Mouse (Mus musculus) adrenal gland, adult 2 months (tissue): ENCODE results near the gene Olfr1076. TPM values are rescaled to one million over a fixed set of nuclear protein-coding genes. Genes with fewer than 3 reads are reported as not detected.
"Not testable (repeated sequence)": the region's sequence is repeated elsewhere in the genome, so short reads cannot be mapped to it uniquely, and the experiment has no call there.

Source experiments
- DNase-seq: peaks from one replicate; pipeline ENCODE4 v3.0.0; 2021
- long read RNA-seq: library from polyadenylated mRNA; stranded (forward); transcript quantifications from one replicate; pipeline ENCODE4 v2.0.0, GENCODE M21; 2021
- polyA plus RNA-seq: library from polyadenylated mRNA; depleted of rRNA; stranded (reverse); fragments of >200 nt; gene quantifications from 2 replicates; pipeline ENCODE4 v1.2.3, GENCODE M21; 2012; rRNA removed
- total RNA-seq, 2 experiments: library from RNA; stranded (reverse); gene quantifications; 2 replicates each; pipeline ENCODE4 v1.2.3; 2021

Olfr1076 gene
- total RNA-seq (not detected), polyA plus RNA-seq (not detected in 2 replicates)
- long read RNA-seq, result 0 reads

DNA sequence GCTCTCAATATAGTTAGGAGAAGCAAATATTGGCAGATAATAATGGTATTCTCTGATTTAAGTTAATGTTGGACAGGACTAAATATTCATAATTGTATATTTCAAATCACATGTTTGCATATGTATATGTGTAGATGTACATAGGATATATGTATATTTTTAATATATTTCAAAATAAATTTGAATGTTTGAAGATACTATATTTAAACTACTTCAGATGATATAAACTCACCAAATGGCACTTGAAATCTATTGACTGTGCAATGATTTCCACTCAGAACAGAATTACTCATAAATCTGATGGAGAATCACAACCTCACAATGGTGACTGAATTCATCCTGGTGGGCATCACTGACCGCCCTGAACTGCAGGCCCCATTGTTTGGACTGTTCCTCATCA, at the start of gene Olfr1076:
Gene Olfr1076, plus strand, starts transcription at position 301 of the 400 bp plus-strand sequence.
- DNase-seq, result no peak

DNA sequence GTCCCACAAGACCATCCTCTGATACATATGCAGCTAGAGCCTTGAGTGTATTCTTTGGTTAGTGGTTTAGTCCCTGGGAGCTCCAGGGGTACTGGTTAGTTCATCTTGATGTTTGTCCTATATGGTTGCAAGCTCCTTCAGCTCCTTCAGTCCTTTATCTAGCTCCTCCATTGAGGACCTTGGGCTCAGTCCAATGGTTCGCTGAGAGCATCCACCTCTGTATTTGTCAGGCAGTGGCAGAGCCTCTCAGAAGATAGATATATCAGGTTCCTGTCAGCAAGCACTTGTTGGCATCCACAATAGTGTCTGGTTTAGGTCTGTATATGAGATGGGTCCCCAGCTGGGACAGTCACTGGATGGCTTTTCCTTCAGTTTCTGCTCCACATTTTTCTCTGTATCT, 47.8 kb upstream of the Olfr1076 start:
- no peak for DNase-seq

DNA sequence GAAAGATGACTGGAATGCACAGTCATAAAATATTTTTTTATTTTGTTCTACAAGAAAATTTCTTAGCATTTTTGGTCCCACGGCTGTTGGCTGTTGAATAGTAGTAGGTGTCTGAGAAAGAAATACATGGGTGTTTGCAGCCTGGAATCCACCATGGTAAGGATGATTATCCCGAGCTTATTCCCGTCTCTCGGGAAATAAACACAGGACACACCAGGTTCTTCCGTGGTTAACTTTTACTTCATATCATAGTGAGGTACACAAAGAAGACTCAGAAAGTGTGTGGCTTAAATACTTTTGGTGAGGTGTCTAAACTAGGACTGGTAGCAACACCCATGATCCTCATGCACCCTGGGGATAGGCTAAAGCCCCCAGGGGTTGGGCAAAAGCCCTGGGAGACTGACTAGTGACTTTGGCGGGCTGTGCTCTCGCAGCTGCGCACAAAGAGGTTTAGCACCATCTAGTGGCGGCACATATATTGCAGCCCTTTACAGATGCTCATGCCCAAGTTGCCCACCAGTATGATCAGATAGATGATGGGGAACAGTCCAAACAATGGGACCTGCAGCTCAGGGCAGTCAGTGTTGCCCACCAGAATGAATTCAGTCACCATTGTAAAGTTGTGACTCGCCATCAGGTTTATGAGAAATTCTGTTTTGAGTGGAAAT, 43.7 kb upstream of the Olfr1076 start:
- DNase-seq, result peak; percentile 27

DNA sequence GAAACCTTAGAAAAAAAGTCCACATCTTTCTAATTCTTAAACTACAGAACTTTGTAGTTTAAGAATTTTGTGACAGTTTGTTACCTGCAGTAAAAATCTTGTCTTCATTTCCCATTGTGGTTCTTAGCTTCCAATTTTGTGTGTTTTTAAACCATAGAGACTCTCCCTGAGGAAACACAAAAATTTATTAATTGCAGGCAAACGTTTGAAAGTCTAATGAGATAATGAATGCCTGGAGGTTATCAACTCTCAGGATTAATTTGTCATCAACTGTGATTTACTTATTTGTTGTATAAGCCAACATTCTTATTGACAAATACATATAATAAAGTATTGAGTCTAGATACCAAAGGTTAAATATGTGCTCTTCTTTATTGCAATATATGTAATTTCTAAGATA, 21.0 kb upstream of the Olfr1076 start, which contains the start of gene Olfr228:
Gene Olfr228, minus strand, starts transcription at position 101 of the 400 bp plus-strand sequence.
- no peak for DNase-seq

DNA sequence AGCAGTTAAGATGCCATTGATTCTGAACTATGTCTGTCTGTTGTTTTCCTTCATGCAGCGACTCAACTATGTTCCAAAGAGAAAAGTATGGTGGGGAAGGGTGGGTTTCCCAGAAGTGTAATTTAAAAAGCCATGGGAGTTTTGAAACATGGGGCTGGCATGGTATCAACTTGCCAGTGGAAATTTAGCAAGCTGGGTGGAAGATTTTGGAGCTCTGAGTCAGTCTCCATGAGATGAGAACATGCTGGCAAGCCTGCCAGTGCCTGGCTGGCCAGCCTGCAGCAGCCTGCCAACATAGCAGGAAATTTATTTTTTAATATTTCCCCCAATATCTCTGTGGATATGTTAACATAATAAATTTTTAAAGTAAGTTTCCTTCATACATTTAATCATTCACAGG, 22.7 kb downstream of the Olfr1076 start:
- no peak for DNase-seq

DNA sequence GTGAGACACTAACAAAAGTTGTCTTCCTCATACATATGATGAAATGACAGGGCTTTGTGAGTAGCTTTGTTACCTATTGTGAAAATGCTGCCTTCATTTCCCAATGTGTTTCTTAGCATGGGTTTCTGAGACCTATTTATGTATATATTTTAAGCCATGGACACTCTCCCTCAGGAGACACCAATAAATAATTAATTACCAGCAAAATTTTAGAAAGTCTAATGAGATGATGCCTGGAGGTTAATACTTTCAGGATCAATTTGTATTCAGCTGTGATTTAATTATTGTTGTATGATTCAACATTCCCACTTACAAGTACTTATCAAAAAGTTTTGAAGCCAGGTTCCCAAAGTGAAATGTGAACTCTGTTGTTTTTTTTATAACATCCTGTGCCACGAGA, 34.1 kb downstream of the Olfr1076 start, which contains the start of gene Olfr1079:
Gene Olfr1079, minus strand, starts transcription at position 101 of the 400 bp plus-strand sequence.
- DNase-seq, result no peak

DNA sequence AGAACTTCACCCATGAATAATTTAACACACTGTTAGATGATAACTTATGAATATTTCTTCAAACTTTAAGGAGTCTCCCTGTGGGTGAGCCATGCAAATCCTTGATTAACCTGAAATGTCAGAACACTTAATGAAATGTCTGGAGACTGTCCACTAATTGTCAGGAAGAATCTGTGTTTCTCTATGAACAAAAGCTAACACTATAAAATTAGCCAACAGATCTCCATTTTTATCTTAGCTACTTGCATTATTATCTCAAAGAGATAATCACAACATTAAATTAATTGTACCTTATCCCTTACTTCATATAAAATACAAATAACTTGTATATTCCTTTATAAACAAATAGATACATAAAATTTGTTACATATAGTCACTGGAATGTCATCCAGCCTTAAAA, 49.9 kb downstream of the Olfr1076 start, which contains the start of gene Olfr1080:
Gene Olfr1080, minus strand, starts transcription at position 101 of the 400 bp plus-strand sequence.
- not testable (repeated sequence) for DNase-seq

Other genes starting within 250 kb of the Olfr1076 start
- not detected for gene Olfr1051, start 229.4 kb upstream of the Olfr1076 start, total RNA-seq
- gene Olfr1051, start 229.4 kb upstream of the Olfr1076 start, polyA plus RNA-seq, result not detected in 2 replicates
- gene Olfr1052, start 216.0 kb upstream of the Olfr1076 start, total RNA-seq, result not detected
- not detected in 2 replicates for gene Olfr1052, start 216.0 kb upstream of the Olfr1076 start, polyA plus RNA-seq
- not detected for gene Olfr1053, start 193.2 kb upstream of the Olfr1076 start, total RNA-seq
- gene Olfr1053, start 193.2 kb upstream of the Olfr1076 start, polyA plus RNA-seq, result not detected in 2 replicates
- not detected for gene Olfr1054, start 173.0 kb upstream of the Olfr1076 start, total RNA-seq
- not detected in 2 replicates for gene Olfr1054, start 173.0 kb upstream of the Olfr1076 start, polyA plus RNA-seq
- not detected for gene Olfr1055, start 158.2 kb upstream of the Olfr1076 start, total RNA-seq
- gene Olfr1055, start 158.2 kb upstream of the Olfr1076 start, polyA plus RNA-seq, result not detected in 2 replicates
- not detected for gene Olfr1056, start 146.0 kb upstream of the Olfr1076 start, total RNA-seq
- gene Olfr1056, start 146.0 kb upstream of the Olfr1076 start, polyA plus RNA-seq, result not detected in 2 replicates
- gene Olfr1057, start 130.1 kb upstream of the Olfr1076 start, total RNA-seq, result not detected
- not detected in 2 replicates for gene Olfr1057, start 130.1 kb upstream of the Olfr1076 start, polyA plus RNA-seq
- not detected for gene Olfr1058, start 119.9 kb upstream of the Olfr1076 start, total RNA-seq
- not detected in 2 replicates for gene Olfr1058, start 119.9 kb upstream of the Olfr1076 start, polyA plus RNA-seq
- not detected for gene Olfr1061, start 94.4 kb upstream of the Olfr1076 start, total RNA-seq
- gene Olfr1061, start 94.4 kb upstream of the Olfr1076 start, polyA plus RNA-seq, result not detected in 2 replicates
- gene Olfr1062, start 81.7 kb upstream of the Olfr1076 start, total RNA-seq, result not detected
- not detected in 2 replicates for gene Olfr1062, start 81.7 kb upstream of the Olfr1076 start, polyA plus RNA-seq
- gene Olfr1065, start 57.9 kb upstream of the Olfr1076 start, total RNA-seq, result not detected
- gene Olfr1065, start 57.9 kb upstream of the Olfr1076 start, polyA plus RNA-seq, result not detected in 2 replicates
- gene Olfr1066, start 52.2 kb upstream of the Olfr1076 start, total RNA-seq, result not detected
- not detected in 2 replicates for gene Olfr1066, start 52.2 kb upstream of the Olfr1076 start, polyA plus RNA-seq
- gene Olfr228, start 21.1 kb upstream of the Olfr1076 start, total RNA-seq, result not detected
- gene Olfr228, start 21.1 kb upstream of the Olfr1076 start, polyA plus RNA-seq, result not detected in 2 replicates
- gene Olfr1079, start 34.0 kb downstream of the Olfr1076 start, total RNA-seq, result not detected
- not detected in 2 replicates for gene Olfr1079, start 34.0 kb downstream of the Olfr1076 start, polyA plus RNA-seq
- gene Olfr1080, start 49.8 kb downstream of the Olfr1076 start, total RNA-seq, result not detected
- gene Olfr1080, start 49.8 kb downstream of the Olfr1076 start, polyA plus RNA-seq, result not detected in 2 replicates
- not detected for gene Olfr1082, start 90.5 kb downstream of the Olfr1076 start, total RNA-seq
- not detected in 2 replicates for gene Olfr1082, start 90.5 kb downstream of the Olfr1076 start, polyA plus RNA-seq
- not detected for gene Olfr1084, start 131.3 kb downstream of the Olfr1076 start, total RNA-seq
- gene Olfr1084, start 131.3 kb downstream of the Olfr1076 start, polyA plus RNA-seq, result not detected in 2 replicates
- gene Olfr1085, start 153.6 kb downstream of the Olfr1076 start, total RNA-seq, result not detected
- not detected in 2 replicates for gene Olfr1085, start 153.6 kb downstream of the Olfr1076 start, polyA plus RNA-seq
- not detected for gene Olfr1086, start 171.6 kb downstream of the Olfr1076 start, total RNA-seq
- gene Olfr1086, start 171.6 kb downstream of the Olfr1076 start, polyA plus RNA-seq, result not detected in 2 replicates
- gene Olfr1087, start 189.9 kb downstream of the Olfr1076 start, total RNA-seq, result not detected
- not detected in 2 replicates for gene Olfr1087, start 189.9 kb downstream of the Olfr1076 start, polyA plus RNA-seq
- not detected for gene Olfr1089, start 225.2 kb downstream of the Olfr1076 start, total RNA-seq
- gene Olfr1089, start 225.2 kb downstream of the Olfr1076 start, polyA plus RNA-seq, result not detected in 2 replicates